8 mouse cellular contexts compared by ENCODE assay signal in the genomic region with DNA sequence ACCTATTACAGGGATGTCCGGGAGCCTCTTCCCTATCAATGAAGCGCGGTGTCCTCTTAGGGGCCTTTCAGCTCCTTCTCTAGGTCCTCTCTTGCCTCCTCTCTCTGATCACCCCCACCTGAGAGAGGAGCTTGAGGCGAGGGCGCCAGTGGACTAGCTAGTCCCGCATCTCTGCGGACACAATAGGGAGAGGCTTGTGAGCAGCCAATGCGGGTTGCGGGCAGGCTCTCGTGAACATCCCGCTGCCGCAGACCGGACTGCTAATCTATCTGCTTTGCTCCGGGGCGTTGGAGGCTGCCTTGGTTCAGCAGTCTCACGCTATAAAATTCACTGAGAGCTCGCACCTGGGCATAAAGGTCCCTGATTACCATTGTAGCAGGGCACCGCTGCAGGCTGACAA.
DNase-seq lines count a peak whose midpoint lies in the region; ATAC-seq lines count a peak whose summit lies in the region.

No protein-coding gene starts in this region.

- ATAC-seq in limb, embryonic 13.5 days (ENCODE audit: low FRiP score, low read depth), result no peak
- no peak for ATAC-seq in stomach, embryonic 14.5 days (ENCODE audit: insufficient number of reproducible peaks, insufficient read depth, low FRiP score, low read depth)

- no peaks in the 10 kb centered on the region for H3K36me3 ChIP-seq in limb, embryonic 13.5 days
- H3K36me3 ChIP-seq in stomach, embryonic 14.5 days (ENCODE audit: control insufficient read depth, insufficient read depth, low read length), result no peaks in the 10 kb centered on the region

- peaks cover 38% of the 10 kb centered on the region for H3K27me3 ChIP-seq in limb, embryonic 13.5 days
- H3K27me3 ChIP-seq in stomach, embryonic 14.5 days (ENCODE audit: control insufficient read depth, insufficient read depth, low read length), result no peaks in the 10 kb centered on the region

- H3K9ac ChIP-seq in limb, embryonic 13.5 days, result peak overlapping the region; percentile 62
- no peak overlapping the region for H3K9ac ChIP-seq in stomach, embryonic 14.5 days (replicated peaks; ENCODE audit: low read depth, low read length)

- peaks cover 14% of the 10 kb centered on the region for H3K4me1 ChIP-seq in limb, embryonic 13.5 days
- H3K4me1 ChIP-seq in stomach, embryonic 14.5 days (ENCODE audit: control insufficient read depth, insufficient read depth, low read length), result no peaks in the 10 kb centered on the region; the same call in 1 of the 2 replicates

- DNase-seq in kidney, postnatal 10 days, result peak; percentile 4
- DNase-seq in kidney, postnatal 36 days, result no peak
- peak; percentile 64 for DNase-seq in embryo, embryonic 11 days
- peak; percentile 6 to 24 for DNase-seq in frontal cortex, postnatal 14 days (ENCODE audit: low spot score in 2 of 2)
- DNase-seq in gastrocnemius, postnatal 14 days, result no peak
- no peak for DNase-seq in B cell, adult 2 months

- intact Hi-C loops in gastrocnemius, postnatal 14 days (cut with DNase I; ENCODE audit: low total_unique reads), result no loop called here

- peak overlapping the region; percentile 49 for H3K4me3 ChIP-seq in limb, embryonic 13.5 days
- peak overlapping the region; percentile 35 for H3K4me3 ChIP-seq in stomach, embryonic 14.5 days (ENCODE audit: low read depth, low read length)

- WGBS in limb, embryonic 13.5 days, result under 1% methylated on average over 18 of the region's 18 CpGs
- WGBS in stomach, embryonic 14.5 days, result 1% methylated on average over 18 of the region's 18 CpGs

- H3K27ac ChIP-seq in limb, embryonic 13.5 days, result no peak overlapping the region
- H3K27ac ChIP-seq in stomach, embryonic 14.5 days (ENCODE audit: low read length), result no peak overlapping the region

- no peaks in the 10 kb centered on the region for H3K9me3 ChIP-seq in limb, embryonic 13.5 days
- no peaks in the 10 kb centered on the region for H3K9me3 ChIP-seq in stomach, embryonic 14.5 days (ENCODE audit: control insufficient read depth, low read depth, low read length)

- H3K4me2 ChIP-seq in limb, embryonic 13.5 days (replicated peaks), result peak overlapping the region; percentile 81
- peak overlapping the region; percentile 59 for H3K4me2 ChIP-seq in stomach, embryonic 14.5 days (replicated peaks; ENCODE audit: low read depth, low read length)

Comparison
In these comparisons a context has a peak if more than half of its experiments do, and no peak if none do; other contexts are left out.
1. DNase-seq: peak in kidney, postnatal 10 days (single experiment), embryo, embryonic 11 days (single experiment) and frontal cortex, postnatal 14 days (2 of 2); none in kidney, postnatal 36 days (0 of 2), gastrocnemius, postnatal 14 days (single experiment) and B cell, adult 2 months (0 of 2).